ENCODE assay signal across 11 mouse cellular contexts in the genomic region with DNA sequence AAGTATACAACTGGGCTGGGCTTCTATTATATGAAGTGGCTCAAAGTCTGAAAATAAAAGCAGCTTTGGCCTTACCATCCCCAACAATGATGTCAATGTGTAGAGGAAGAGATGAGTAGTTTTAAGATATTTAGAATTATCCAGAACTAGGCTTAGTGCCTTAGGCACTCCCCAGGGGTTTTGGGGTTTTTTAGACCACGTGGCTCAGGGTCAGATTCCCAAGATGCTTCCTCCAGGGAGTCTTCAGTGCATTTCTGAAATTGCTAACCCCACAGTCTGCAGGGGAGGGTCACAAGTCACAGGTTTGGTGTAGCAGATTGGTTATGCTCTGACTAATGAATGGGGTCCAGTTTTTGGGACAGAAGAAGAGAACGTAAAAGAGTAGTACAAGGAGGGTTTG.
"Had no signal": no experiment of that assay in that cellular context is flagged by ENCODE, and none has a peak within 500 bp of the region (broad histone marks: within the 10 kb centered on the region; RNA-seq: fewer than 3 reads in every experiment).

No protein-coding gene starts in this region.

- H3K27ac ChIP-seq: limb, embryonic 12.5 days; limb, embryonic 15.5 days; liver, embryonic 14.5 days; lung, embryonic 15.5 days; midbrain, embryonic 12.5 days; midbrain, embryonic 15.5 days; neural tube, embryonic 13.5 days; stomach, embryonic 15.5 days had no signal

- H3K36me3 ChIP-seq: midbrain, embryonic 15.5 days; stomach, embryonic 15.5 days had no signal

- H3K9ac ChIP-seq: limb, embryonic 12.5 days; limb, embryonic 15.5 days; liver, embryonic 14.5 days; liver, postnatal 0 days; lung, embryonic 15.5 days; midbrain, embryonic 12.5 days; midbrain, embryonic 15.5 days; neural tube, embryonic 13.5 days; stomach, embryonic 15.5 days had no signal

- H3K27me3 ChIP-seq: limb, embryonic 12.5 days; limb, embryonic 15.5 days; lung, embryonic 15.5 days; midbrain, embryonic 12.5 days; midbrain, embryonic 15.5 days; neural tube, embryonic 13.5 days; stomach, embryonic 15.5 days had no signal

- H3K4me1 ChIP-seq: limb, embryonic 12.5 days; limb, embryonic 15.5 days; midbrain, embryonic 12.5 days; midbrain, embryonic 15.5 days; stomach, embryonic 15.5 days had no signal

- H3K9me3 ChIP-seq: limb, embryonic 12.5 days; limb, embryonic 15.5 days; lung, embryonic 15.5 days; midbrain, embryonic 12.5 days; midbrain, embryonic 15.5 days; neural tube, embryonic 13.5 days; stomach, embryonic 15.5 days had no signal

- H3K4me2 ChIP-seq: limb, embryonic 12.5 days; limb, embryonic 15.5 days; liver, embryonic 11.5 days; lung, embryonic 15.5 days; midbrain, embryonic 12.5 days; midbrain, embryonic 15.5 days; neural tube, embryonic 13.5 days; stomach, embryonic 15.5 days had no signal

- H3K4me3 ChIP-seq: limb, embryonic 12.5 days; limb, embryonic 15.5 days; lung, embryonic 15.5 days; midbrain, embryonic 12.5 days; midbrain, embryonic 15.5 days; myocyte; neural tube, embryonic 13.5 days; stomach, embryonic 15.5 days had no signal
